Mouse (Mus musculus) central nervous system, embryonic 11.5 days (tissue): Measurements from ENCODE around the gene Cnpy2. TPM values are rescaled to one million over a fixed set of nuclear protein-coding genes. Genes with fewer than 3 reads are reported as not detected.

ENCODE experiments used
- polyA plus RNA-seq: library from polyadenylated mRNA; depleted of rRNA; stranded (reverse); fragments of >200 nt; gene quantifications from 2 replicates; pipeline ENCODE4 v1.2.3, GENCODE M21; 2012; rRNA removed

The Cnpy2 gene
- 134 and 148 TPM in 2 replicates for polyA plus RNA-seq

DNA sequence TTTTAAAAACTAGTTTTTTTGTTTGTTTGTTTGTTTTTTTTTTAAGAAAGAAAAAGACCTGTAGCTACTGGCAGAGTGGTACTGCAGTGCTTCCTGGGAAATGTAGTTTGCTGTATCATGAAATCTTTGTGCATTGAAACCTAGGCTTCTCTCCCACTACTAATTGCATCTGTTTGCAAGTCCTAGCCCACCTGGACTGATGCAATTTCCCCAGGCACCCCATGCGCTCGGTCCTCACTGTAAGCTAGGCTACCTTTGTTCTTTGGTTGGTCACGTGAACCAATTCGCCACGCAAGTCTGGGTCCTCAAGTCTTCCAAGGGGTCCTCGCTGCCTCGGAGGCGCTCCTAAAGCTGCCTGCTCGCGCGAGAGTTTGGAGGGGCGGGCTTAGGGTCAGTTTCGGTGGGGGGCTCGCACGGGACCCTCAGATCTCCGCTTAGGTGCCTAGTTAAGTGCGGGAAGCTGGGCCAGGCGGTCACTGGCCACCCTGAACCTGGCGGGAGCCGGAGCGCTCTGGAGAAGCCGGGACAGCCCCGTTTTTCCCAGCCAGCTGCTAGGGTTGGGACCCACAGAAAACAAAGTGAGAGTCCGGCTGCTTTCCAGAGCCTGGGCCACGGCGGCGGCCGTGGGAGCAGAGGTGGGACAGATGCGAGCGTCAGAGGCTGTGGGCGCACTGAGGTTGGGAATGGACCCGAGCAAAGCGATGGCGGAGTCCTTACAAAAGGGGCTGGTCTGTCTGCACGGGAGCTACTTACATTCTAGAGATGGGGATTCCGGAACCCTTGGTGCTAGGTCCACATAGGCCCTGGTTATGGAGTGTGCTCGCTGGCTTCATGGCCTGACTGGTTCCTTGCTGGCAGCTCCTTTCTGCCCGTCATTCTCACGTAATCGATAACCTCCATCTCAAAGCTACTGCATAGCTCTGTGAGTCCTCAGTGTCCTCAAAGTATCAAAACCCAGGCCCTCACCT lies at the start of gene Cnpy2:
Cnpy2 (plus strand) TSS at position 319 of the 968 bp plus-strand sequence.

DNA sequence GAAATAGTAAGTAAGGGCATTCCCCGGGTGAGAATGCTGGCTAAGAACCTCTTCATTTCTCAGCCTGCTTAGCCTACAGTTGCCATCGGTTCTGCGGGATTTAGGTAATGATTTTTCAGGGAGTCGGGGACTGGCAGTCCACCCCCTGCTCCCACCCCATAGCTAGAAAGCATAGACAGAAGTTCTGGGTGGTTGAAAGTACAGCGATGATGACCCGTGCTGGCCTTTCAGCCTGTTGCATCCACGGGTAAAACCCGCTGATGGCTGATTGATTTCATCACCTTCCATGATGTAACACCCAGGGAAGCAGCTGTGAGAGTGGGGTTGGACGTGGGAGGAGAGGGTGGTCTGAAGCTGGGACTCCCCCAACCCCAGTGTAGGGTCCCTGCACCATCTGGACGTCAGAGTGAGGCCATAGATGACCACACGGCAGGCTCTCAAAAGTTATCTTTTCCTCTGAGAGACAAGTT lies 23.5 kb upstream of the Cnpy2 start, which contains the start of gene Il23a:
Il23a (minus strand) TSS at position 51 of the 470 bp plus-strand sequence.

DNA sequence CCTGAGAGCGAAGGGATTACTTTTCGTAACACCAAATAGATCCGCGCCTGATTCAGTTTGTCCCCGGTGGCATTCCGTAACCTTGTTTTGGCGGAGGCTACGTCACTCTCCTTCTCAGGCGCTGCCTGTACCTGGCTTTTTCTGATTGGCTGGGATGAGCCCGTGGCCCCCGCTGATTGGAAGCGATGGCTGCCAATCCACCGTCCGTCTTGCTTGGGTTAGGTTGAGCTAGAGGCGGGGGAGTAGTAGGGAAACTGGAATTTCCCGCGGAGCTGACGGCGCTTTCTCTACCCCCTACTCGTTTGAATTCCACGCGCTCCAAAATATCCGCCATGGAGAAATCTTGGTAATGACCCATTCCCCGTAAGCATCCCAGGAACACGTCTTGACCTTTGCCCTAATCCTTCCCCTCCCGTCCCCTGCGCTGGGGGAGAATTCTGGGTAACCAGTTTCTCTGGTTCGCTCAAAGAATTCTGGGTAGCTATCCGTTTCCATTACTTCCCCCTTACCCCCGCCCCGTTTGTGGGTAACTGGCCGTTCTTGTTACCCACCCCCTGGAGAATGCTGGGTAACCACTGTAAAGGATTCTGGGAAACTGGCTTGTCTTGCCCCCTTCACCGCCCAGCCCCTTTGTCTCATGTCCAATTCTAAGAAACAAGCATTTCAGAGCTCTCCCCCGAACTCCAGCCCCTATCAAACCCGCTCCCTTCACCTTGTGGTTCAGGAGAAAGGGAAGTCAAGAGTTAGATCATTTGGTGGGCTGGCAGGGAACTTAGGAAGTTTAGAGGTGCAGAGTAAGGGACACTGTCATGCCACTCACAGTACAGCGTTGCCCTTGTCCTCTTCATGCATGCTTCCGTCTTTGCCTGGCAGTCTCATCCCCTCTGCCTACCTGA lies 18.9 kb upstream of the Cnpy2 start, which contains the start of gene Pan2:
Pan2 (plus strand) TSS at position 210 of the 896 bp plus-strand sequence.

DNA sequence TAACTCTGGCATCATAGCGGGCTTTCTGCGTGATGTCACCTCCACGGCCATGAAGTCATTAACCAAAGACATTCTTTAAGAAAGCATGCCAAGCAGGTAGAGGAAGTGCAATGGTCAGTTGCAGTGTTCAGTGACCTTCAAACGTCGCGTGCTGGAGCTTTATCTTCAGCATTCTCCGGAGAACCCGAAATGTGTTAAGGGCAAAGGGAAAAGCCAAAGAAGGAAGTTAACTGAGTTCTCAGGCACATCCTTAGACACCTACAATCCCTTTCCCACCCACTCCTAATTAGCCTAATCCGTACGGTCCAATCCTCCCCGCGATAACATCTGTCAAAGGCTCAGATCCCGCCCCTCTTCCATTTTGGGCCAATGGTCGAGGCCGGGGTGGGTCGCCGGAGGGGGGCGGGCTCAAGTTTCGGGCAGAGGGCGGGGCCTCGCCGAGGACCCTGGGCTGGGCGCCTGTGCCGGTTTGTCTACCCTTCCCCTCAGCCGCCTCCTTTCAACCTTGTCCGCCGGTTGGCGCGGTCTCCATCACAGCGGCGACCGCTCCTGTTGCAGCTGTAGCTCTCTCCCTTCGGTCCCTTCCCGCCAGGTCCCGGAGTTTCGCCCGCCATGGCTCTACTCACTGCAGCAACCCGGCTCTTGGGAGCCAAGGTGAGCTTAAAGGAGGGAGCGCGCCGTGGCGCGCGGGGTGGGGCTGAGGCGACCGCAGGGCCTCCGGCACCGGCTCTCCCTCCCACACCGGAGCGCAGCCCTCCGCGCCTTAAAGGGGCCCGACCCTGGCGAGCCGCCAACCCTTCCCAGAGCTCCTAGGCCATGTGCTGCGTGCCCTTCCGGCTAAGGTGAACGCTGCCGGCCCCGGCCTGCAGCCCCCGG lies 15.3 kb downstream of the Cnpy2 start, which contains the start of gene Cs:
Cs (plus strand) TSS at position 429 of the 876 bp plus-strand sequence.

DNA sequence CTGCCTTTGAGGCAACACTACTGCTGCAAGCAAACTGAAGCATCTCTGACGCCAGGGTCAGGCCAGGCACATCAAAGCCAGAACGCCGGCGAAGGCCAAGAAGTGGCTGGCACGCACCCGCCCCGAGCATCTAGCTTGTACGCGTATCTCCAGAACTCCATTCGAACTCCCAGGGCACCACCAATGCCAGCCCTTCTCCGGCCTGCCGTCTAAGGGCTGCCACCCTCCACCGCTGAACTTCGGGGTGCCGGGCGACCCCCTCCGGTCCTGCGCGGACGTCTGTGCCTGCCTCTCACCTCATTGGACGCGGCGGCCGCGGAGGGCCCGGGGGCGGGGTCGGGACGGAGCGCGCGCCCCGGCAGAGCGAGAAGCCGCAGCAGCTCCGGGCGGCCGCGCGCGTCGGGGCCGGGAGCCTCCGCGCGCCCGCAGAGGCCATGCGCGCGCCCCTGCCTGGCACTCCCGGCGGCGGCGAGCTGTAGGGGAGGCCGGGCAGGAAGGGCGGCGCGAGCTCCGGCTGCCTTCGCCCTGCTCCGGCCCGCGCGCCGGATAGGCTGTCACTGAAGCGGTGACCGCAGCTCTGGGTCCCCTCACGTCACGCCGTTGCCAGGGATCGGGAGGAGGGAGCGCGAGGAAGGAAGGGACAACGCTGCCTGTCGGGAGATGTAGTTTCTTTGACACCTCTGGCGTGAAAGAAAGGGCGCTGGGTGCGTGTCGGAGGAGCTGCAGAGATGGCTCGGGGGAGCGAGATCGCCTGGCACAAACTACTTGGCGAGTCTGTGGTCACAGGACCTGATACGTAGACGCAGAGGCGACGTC lies 46.4 kb downstream of the Cnpy2 start, which contains the start of gene Coq10a:
Coq10a (minus strand) TSS at position 596 of the 816 bp plus-strand sequence.

DNA sequence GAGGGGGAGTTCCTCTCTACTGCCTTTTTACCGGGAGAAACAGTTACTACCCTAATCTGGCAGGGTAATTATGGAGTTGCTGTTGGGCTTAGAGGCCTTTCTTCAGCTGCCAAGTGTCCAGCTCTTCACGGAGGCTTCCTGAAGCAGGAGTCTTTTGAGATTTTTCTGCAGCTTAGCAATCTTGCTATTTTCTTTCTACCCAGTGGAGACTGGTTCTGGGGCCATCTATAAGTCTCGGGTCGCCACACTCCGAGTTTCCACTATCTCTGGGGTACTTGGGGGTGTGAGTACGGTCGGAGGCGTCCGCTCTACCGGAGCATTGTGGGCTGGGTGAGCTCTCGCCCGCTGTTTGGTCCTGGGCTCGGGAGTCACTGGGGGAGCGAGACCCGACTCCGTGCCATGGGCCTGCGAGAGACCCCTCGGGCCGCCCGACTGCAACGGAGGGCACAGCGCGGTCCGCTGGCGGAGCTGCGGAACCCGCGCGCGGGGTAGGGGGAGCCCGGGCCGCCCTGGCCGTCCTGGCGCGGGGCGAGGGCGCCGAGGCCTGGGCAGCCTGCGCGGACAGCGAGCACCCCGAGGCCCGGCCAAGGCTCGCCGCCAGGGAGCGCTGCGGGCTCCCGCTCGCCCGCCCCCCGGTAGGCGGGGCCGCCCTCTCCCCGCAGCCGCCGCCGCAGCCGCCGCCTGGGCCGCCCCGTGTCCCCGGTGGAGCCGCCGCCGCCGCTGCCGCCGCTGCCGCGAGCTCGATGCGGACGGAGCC lies 54.4 kb downstream of the Cnpy2 start, which contains the start of gene Ankrd52:
Ankrd52 (plus strand) TSS at position 661 of the 757 bp plus-strand sequence.

Other genes with a start within 250 kb of the Cnpy2 start
- gene Atp5b, start 239.2 kb upstream of the Cnpy2 start, polyA plus RNA-seq = 1,057 and 1,253 TPM in 2 replicates
- gene Baz2a, start 230.9 kb upstream of the Cnpy2 start, polyA plus RNA-seq = 31.9 and 36.9 TPM in 2 replicates
- 33.3 and 69.7 TPM in 2 replicates for gene Rbms2, start 142.2 kb upstream of the Cnpy2 start, polyA plus RNA-seq
- 2.6 and 4.6 TPM in 2 replicates for gene Gls2, start 128.0 kb upstream of the Cnpy2 start, polyA plus RNA-seq
- gene Spryd4, start 110.7 kb upstream of the Cnpy2 start, polyA plus RNA-seq = 13.5 and 17.9 TPM in 2 replicates
- gene Mip, start 96.6 kb upstream of the Cnpy2 start, polyA plus RNA-seq = 0.13 and 0.30 TPM in 2 replicates
- gene Timeless, start 90.4 kb upstream of the Cnpy2 start, polyA plus RNA-seq = 42.7 and 53.6 TPM in 2 replicates
- 0.98 and 1.0 TPM in 2 replicates for gene Apon, start 68.4 kb upstream of the Cnpy2 start, polyA plus RNA-seq
- gene Apof, start 53.8 kb upstream of the Cnpy2 start, polyA plus RNA-seq = 0.80 and 1.4 TPM in 2 replicates
- gene Stat2, start 51.9 kb upstream of the Cnpy2 start, polyA plus RNA-seq = 21.3 and 22.5 TPM in 2 replicates
- gene Il23a, start 23.7 kb upstream of the Cnpy2 start, polyA plus RNA-seq = 0.11 and 0.17 TPM in 2 replicates
- 45.0 and 49.8 TPM in 2 replicates for gene Pan2, start 19.1 kb upstream of the Cnpy2 start, polyA plus RNA-seq
- 120 and 162 TPM in 2 replicates for gene Cs, start 15.3 kb downstream of the Cnpy2 start, polyA plus RNA-seq
- 32.1 and 35.4 TPM in 2 replicates for gene Coq10a, start 46.5 kb downstream of the Cnpy2 start, polyA plus RNA-seq
- 45.2 and 47.7 TPM in 2 replicates for gene Ankrd52, start 54.7 kb downstream of the Cnpy2 start, polyA plus RNA-seq
- 0.65 and 1.1 TPM in 2 replicates for gene Slc39a5, start 78.8 kb downstream of the Cnpy2 start, polyA plus RNA-seq
- 80.3 and 86.7 TPM in 2 replicates for gene Nabp2, start 89.0 kb downstream of the Cnpy2 start, polyA plus RNA-seq
- gene Rnf41, start 89.2 kb downstream of the Cnpy2 start, polyA plus RNA-seq = 36.8 and 42.2 TPM in 2 replicates
- gene Smarcc2, start 136.8 kb downstream of the Cnpy2 start, polyA plus RNA-seq = 251 and 263 TPM in 2 replicates
- 1,634 and 1,720 TPM in 2 replicates for gene Myl6, start 171.7 kb downstream of the Cnpy2 start, polyA plus RNA-seq
- 15.8 and 16.8 TPM in 2 replicates for gene Myl6b, start 176.2 kb downstream of the Cnpy2 start, polyA plus RNA-seq
- 24.4 and 26.4 TPM in 2 replicates for gene Esyt1, start 203.4 kb downstream of the Cnpy2 start, polyA plus RNA-seq
- gene Zc3h10, start 225.3 kb downstream of the Cnpy2 start, polyA plus RNA-seq = 16.2 and 24.7 TPM in 2 replicates
- gene Rpl41, start 226.8 kb downstream of the Cnpy2 start, polyA plus RNA-seq = 4,092 and 4,723 TPM in 2 replicates
- 195 and 212 TPM in 2 replicates for gene Pa2g4, start 243.5 kb downstream of the Cnpy2 start, polyA plus RNA-seq